Mouse (Mus musculus) right cerebral cortex, postnatal 4 days (tissue): Measurements from ENCODE around the gene Trub1.

Source experiments
- DNase-seq: peaks from one replicate; pipeline ENCODE4 v3.0.0-alpha.2; 2022

Trub1 gene

DNA sequence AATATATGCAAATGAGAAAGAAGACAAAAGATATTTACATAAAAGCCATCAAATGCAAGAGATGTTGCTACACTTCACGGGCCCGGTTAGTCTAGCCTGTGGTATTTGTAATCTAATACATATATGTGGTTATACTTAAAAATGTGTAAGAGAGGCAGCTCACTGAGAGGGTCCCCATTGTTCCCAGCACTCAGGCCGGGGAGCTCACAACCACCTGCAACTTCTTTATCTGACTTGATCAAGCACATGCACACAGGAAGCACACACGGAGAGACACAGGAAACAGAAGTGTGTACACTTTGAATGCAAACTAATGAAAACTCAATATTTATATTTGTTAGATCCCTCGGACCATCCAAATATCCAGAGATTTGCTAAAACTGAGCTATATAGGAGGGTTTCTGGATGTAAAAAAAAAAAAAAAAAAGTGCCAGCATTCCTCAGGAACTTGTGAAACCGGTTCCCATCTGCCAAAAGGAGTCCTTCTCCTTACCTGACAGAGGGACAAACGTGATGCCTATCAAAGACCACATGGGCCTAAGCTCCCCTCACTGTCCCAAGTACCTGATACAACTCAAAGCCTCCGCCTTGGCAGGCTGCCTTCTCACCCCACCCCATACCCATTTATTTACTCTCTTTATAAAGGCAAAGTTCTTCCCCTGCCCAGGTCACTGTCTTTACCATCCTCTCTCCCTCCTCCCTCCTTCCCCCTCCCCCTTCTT is 9.6 kb upstream of the Trub1 start:
- DNase-seq: no peak

DNA sequence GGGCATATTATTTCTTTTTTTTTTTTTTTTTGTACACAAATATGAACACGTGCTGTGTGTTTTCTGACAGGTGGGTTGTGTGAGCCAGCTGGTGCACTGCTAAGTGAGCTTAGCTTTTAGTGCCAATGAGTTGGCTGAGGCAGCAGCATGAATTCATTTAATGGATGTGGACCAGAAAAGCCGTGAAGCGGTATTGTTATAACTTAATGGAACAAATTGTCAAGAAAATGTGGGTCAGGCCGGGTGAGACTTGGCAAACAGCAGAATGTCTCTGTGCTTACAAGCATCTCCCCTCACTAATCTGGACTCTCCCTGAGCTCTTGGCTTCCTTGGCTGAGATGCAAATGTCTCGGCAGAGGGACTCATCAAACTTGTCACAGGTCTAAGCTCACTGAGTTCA is 7.7 kb upstream of the Trub1 start:
- peak; percentile 10 for DNase-seq

DNA sequence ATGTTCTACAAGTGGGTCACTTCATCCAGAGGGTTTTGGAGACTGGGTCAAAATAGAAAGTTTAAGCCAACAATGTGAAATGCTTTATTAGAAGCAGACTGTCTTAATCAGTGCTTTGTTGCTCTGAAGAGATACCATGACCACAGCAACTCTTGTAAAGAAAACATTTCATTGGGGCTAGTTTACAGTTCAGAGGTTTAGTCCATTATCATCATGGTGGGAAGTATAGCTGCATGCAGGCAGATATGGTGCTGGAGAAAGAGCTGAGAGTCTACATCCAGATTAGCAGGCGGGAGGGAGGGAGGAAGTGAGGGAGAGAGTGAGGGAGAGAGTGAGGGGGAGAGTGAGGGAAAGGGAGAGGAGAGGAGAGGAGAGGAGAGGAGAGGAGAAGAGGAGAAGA is 1.9 kb upstream of the Trub1 start:
- DNase-seq: no peak

DNA sequence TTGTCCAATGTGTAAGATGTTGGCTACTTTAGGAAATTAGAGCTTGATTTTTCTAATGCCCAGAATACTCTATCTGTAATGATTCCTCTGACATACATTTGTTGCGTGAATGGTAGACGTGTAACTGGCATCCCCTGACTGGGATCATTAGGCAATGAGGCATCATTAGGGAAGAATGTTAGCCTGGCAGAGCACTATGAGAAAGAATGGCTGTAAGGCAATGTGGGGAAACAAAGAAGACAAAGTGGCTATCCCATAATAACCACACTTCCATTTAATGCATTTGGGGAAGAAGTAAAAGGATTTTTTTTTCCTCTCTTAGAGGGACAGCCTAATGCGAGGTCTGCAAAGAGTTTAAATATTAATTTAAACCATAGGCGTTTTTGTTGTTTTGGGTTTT is 950 bp upstream of the Trub1 start:
- DNase-seq: no peak

DNA sequence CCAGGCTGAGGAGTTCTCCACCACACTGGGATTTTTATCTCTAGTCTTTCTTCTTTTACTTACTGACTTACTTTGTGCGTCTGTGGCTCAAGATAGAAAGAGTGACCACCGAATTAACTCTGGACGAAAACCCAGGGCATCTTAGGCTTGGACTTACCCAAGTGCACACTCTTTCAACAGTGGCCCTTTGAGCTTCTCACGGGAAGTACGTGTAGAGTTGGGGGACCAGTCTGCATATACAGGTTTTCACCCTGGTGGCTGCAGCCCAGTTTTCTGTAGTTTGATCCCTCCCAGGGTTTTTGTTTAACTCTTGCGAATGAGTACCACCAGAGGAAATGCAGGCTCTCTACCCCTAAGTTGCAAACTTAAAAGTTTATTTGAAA is 497 bp downstream of the Trub1 start:
- DNase-seq: no peak

DNA sequence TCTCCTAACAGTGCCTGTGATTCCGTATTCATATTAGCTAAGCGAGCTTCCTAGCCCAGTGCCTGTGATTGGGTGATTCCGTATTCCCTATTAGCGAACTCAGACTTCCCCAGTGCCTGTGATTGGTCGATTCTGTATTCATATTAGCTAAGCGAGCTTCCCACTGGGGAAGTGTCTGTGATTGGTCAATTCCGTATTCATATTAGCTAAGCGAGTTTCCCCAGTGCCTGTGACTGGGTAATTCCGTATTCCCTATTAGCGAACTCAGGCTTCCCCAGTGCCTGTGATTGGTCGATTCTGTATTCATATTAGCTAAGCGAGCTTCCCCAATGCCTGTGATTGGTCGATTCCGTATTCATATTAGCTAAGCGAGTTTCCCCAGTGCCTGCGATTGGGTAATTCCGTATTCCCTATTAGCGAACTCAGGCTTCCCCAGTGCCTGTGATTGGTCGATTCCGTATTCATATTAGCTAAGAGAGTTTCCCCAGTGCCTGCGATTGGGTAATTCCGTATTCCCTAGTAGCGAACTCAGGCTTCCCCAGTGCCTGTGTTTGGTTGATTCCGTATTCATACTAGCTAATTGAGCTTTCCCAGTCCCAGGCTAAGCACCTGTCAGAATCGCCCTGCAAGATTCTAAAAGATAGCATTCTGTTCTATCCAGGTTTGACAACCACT is 2.7 kb downstream of the Trub1 start:
- no peak for DNase-seq

DNA sequence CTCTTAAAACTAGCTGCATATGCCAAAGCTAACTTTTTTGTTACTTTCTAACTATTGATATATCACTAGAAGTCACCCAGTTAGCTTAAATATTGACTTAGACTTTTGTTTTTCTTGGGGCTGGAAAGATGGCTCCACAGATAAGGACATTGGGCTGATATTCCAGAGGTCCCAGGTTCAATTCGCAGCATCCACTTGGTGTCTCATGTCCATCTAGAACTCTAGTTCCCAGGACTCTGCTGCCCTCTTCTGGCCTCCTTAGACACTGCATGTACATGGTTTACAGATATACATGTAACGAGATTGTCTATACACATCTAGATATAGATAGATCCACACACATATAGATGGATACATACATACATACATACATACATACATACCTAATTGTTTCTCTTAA is 4.4 kb downstream of the Trub1 start:
- DNase-seq: peak; percentile 60

DNA sequence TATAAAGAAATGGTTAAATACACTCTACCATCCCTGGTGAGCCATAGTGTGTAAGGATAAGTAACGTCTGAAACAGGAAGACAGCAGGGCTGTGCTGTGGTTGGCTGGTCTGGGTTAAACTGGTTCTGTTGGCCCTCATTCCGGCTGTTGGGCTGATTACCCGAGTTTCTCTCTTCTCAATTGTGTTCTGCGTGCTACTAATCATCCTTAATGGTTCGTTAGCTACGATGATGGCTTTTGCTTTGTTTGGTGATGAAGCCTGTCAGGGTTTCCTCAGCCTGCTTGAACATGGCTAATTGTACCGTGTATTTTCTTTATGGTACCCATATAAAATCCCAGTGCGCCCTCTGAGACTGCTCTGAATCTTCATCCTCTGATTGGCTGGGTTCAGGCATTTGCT is 11.0 kb downstream of the Trub1 start:
- no peak for DNase-seq

DNA sequence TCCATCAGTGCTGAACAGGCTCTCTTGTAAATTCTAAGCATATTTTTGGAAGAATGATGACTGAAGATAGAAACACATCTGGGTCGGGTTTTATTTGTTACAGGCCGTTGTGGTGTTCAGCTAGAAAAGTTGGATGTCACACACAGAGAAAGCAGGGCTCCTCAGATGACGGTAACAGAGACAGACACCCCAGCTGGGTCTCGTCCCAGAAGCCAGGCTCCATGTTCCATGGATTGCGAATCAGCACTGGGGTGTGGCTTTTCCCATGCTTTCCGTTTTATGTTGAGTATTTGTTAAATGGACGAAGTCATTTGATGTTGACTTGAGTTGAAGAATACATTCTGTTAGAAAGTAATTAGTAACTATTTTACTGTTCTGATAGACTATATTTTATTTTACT is 13.0 kb downstream of the Trub1 start:
- no peak for DNase-seq

DNA sequence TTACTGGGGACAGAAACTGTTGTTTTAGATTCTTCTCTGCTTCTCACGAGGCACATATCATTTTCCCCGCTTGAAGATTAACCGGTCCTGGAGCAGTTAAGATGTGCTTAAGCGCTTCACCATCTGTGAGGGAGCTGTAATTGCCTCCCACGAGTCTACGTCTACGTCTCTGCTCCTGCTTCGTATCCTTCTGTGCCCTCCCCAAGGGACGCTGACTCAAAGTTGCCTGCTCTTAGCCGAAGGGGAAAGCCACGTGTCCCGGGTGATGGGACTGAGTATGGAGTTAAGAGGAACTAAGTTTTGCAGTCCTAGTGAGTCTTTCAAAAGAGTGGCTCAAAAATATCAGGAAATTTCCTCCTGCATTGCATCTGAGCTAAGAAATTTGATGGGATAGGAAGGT is 18.3 kb downstream of the Trub1 start:
- DNase-seq: no peak

DNA sequence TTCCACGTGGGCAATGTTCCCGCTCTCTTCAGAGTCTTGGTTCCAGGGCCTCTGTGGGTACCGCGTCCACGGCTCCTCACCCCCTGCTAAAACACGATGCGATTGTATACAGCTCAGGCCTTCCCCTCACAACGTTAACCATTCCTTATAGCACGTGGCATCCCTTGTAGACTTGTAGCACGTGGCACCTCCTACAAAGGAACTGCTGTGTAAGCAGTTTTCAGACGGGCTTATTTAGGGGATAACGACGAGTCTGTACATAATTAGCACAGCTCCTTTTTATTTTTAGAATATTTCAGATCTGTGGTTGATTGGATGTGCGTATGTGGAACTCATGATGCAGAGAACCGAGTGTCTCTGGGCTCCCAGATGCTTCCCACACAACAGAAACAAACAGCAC is 19.5 kb downstream of the Trub1 start:
- no peak for DNase-seq

DNA sequence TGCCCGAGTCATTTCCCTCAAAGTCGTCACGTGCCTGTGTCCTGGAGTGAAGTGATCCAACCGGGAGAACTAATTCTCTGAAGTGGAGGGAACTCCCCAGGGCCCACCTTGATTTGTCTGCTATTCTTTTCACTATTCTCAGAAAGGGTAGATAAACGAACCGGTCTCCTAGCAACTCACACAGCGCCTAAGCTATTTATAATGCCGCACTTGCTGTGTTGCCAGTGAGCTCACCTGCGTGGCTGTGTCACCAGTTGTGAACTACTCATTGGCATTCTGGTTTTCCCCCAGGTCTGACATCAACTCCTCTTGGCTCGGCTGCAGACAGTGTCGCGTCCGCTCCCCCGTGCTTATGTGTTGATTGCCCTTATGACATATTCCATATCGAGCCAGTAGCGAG is 20.6 kb downstream of the Trub1 start:
- no peak for DNase-seq

DNA sequence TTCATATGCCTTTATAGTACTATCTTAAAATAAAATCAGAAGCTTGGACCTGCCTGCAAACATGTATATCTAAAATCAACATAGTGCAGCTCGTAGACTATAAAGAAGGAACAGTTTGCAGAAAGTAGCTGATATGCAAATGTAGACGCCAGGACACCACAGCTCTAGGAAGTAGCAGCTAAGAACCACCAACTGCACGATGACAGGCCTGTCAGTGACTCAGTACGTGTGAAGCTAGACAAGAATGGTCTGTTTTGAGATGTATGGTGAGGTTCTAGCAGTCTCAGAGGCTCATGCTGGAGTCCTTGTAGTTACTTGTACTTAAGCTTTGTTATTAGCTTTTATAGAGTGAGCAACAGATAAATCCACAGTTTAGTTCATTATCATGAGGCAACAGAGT is 22.6 kb downstream of the Trub1 start:
- DNase-seq: no peak

DNA sequence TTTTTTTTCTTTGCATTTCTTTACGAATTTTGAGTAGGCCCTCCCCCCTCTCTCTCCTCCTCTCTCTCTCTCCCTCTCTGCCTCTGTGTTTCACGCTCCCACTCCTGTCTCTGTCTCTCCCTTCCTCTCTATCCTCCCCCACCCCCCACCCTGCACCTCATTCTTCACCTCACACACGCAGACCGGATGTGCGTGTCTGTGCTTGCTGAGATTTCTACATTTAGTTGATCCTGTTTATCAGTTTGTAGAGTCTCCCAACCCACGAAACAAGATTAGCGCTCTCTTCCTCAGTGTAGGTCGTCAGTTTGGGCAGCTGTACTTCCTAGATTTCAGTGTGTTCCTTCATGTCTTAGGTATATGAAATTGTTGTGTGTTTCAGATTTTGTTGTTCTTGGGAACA is 24.6 kb downstream of the Trub1 start:
- DNase-seq: no peak

DNA sequence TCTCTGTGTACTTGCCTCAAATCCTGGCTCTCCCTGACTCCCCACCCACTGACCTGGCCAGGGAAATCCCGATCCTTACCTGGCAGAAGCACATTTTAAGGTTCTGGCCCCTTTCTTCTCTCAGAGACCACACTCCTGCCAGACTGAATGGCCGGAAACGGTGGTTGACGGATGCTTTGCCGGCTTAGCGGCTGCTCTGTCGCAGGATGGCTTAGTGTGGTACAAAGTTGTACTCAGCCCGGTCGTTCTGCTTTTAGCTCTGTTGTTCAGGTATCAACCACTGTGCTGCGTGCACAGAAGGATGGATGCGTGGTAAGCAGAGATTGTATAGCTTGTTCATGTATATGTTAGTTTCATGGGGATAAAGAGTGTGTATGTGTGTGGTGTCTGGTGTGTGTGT is 25.3 kb downstream of the Trub1 start:
- no peak for DNase-seq

DNA sequence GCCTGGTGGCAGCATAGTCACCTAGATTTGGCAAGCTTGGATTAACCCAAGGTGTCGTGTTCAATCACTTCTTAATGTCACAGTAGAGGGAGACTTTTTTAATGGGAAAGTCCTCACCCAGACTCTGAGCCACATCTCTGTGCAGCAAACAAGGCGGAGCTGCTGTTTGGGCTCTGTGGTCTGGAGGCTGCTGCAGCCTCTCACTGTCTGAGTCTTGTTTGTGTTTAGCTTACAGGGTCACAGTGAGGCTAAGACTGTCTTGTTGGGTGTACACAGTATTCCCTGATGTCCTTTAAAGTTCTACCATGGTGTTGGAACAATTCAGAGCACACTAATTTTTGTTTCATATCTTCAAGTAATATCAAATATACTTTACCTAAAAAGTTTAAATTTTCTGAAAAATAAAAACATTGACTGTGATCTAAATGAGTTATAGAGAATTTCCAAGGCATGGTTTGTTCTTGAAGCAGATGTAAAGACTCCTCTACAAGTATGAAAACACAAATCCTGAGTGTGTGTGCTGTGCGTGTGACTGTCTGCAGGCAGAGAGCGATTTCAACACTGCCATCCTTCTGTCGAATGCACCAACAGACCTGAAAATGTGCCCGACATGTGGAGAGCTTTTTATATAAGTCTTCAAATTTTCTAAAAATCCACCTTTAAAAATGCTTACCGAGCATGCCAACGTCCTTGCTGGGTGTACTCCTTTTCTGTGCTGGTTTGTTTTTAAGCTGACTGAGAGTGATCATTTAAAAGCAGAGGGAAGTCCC is 27.4 kb downstream of the Trub1 start:
- no peak for DNase-seq

DNA sequence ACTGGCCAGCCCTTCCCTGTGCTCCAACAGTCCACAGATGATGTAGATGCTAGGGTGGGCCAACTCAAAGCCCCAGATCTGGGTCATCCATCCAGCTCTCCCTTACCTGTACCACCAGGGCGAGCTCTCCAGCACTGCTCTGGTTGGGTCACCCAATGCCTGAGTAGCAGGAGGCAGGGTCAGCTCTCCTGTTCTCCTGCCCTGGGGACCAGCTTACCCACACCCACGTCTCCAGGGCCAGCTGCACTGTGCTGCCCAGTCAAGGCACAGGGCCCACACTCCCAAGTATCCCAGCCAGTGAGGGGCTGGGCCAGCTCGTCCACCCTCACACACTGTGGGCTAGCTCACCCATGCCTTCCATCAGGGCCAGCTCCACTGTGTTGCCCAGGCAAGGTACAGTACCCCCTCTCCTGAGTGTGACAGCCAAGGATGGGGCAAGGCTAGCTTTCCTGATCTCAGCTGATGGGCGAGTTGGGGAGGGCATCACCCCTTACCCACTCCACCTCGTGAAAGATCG is 29.1 kb downstream of the Trub1 start:
- DNase-seq: no peak

DNA sequence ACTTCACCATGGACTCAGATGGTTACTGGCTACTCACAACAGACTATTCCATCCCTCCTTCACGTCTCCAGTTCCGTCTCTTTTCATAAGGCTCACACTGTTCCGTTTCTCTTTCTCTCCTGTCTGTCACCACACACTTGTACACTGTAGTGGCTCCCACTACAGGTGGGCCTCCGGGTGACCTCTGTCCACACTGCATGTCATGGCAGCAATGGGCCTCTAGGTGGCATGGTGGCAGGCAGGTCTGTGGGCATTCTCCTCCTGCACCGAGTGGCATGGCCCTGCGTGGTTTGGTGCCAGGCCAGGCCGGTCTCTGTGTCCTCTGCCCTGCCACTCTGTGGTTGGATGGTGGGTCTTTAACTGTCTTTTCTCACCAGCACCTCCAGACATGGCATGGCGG is 30.1 kb downstream of the Trub1 start:
- peak; percentile 26 for DNase-seq

DNA sequence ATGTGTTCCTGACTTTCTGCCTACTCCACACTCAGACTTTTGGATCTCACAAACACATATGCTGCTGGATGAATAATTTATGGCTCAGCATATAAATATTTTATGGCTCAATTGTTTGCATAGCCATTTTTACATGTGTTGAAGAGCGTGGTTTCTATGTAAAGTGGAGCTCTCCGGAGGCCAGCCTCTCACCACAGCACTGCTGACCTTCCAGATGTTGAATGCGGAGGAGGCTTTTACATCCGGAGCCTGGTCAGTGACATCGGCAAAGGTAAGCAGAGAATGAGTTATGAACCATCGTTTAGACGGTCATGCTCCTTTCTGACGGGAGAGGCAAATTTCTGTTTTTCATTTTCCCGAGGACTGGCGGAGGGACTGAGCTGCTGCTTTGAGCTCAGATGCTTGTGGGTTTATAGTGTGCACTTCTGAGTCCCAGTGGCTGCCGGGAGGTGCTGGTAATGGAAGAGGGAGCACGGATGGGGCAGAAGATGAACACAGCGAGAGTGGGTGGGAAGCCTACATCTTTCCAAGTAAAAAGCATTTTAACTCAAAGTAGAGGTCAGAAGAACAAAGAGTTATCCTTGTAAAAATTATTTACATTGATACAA is 34.4 kb downstream of the Trub1 start:
- DNase-seq: no peak

DNA sequence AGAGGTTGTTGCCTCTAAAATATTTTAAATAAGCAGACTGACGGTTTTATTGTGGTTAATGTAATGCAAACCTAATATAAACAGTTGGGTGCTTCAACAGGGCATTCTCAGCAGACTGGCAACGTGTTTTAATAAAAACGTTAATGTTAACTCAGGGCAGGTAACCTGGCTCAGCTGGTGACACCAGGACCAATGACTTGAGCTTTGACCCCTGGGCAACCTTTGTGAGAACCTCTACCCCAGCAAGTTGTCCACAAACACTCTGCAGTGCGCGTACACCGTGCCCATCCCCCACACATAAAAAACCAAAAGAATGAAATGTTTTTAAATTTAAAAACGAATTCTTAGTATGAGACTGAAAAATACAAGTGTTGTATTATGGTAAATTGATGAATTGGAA is 36.8 kb downstream of the Trub1 start:
- DNase-seq: no peak

DNA sequence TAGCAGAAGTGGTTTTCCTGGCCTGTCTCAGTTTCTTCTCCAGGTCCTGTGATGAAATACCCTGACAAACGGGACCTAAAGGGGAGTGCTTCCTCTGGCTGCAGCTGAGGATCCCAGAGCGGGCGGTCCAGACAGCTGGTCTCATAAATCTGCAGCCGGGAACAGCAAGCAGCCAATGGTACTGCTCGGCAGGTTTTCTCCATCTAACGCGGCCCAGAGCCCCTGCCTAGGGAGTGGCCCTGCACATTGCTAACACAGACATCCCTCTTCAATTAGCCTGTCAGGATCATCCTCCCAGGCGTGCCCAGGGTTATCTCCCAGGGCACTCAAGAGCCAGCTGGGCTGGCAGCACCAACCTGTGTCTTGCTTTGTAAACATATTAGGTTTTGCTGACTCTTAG is 38.3 kb downstream of the Trub1 start:
- DNase-seq: no peak

DNA sequence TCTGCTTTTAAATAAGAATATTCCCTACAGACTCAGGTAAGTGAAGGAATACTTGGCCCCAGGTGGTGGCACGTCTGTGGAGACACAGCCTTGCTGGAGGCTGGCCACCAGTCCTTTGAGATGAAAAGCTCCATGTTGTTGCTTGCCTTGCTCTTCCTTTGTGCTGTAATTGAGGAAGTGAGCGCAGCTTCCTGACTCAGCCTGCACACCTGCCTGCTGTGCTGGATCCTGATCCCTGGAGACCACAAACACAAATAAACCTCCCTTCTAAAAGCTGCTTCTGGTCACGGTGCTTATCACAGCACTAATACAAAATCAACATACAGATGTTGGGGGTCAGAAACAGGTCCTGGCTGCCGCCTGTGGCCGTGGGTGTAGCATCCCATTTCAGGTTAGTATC is 41.3 kb downstream of the Trub1 start:
- no peak for DNase-seq

DNA sequence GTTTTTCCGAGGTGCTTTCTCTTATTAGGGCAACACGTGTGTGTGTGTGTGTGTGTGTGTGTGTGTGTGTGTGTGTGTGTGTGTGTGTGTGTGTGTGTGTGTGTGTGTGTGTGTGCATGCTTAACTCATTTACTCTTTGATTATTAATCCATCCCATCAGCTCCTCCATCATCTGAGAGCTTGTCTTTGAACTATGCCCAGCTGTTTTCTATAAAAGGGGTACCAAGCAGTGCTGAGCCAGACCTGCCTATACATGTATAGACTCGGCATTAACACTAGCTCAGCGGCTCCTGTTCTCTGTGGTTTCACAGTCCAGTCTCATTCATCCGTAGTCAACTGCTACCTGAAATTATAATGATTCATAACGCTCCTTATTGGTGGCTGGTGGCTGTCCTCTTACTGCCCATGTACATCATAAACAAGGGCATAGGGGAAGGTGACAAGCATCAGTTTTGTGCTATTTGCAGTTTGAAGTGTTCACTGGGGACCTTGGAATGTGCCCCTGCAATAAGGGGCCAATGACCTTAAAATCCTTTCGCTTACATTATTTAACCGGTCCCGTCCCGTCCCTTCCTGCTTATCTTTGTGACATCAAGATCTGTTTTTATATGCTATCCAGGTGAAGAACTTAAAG is 45.5 kb downstream of the Trub1 start:
- DNase-seq: no peak
